Mouse (Mus musculus): ENCODE results near the gene Lrrc8b.
A peak's percentile ranks its signal among the peaks of the same experiment; 100 is the strongest.

Lrrc8b gene

GRCm38 (mm10) chr5:105484247-105484646 is 68.7 kb downstream of the Lrrc8b start:
- DNase-seq: peak in 1 of 2 experiments; percentile 36

GRCm38 (mm10) chr5:105484891-105485290 is 69.3 kb downstream of the Lrrc8b start:
- DNase-seq: peak; percentile 26 to 31

GRCm38 (mm10) chr5:105490211-105490610 is 74.6 kb downstream of the Lrrc8b start:
- peak in 1 of 2 experiments; percentile 21 for DNase-seq

- no peak for DNase-seq
Measured at GRCm38 (mm10) chr5:105491389-105491788, 75.8 kb downstream of the Lrrc8b start.

- peak; percentile 64 to 75 for DNase-seq
Measured at GRCm38 (mm10) chr5:105492367-105493246, 77.0 kb downstream of the Lrrc8b start.

GRCm38 (mm10) chr5:105493377-105493776 is 77.8 kb downstream of the Lrrc8b start:
- DNase-seq: no peak

- no peak for DNase-seq
Measured at GRCm38 (mm10) chr5:105494246-105494917, 78.8 kb downstream of the Lrrc8b start.

- peak in 1 of 2 experiments; percentile 52 for DNase-seq
Measured at GRCm38 (mm10) chr5:105494918-105495901, 79.6 kb downstream of the Lrrc8b start.

- no peak for DNase-seq
Measured at GRCm38 (mm10) chr5:105496133-105496532, 80.6 kb downstream of the Lrrc8b start.

- no peak for DNase-seq
Measured at GRCm38 (mm10) chr5:105496586-105496985, 81.0 kb downstream of the Lrrc8b start.

- DNase-seq: no peak
Measured at GRCm38 (mm10) chr5:105498429-105499000, 82.9 kb downstream of the Lrrc8b start.

- no peak for DNase-seq
Measured at GRCm38 (mm10) chr5:105499396-105499795, 83.8 kb downstream of the Lrrc8b start.

GRCm38 (mm10) chr5:105500132-105501121 is 84.9 kb downstream of the Lrrc8b start:
- DNase-seq: no peak

GRCm38 (mm10) chr5:105501136-105501535 is 85.6 kb downstream of the Lrrc8b start:
- DNase-seq: no peak

GRCm38 (mm10) chr5:105508813-105509212 is 93.2 kb downstream of the Lrrc8b start:
- no peak for DNase-seq

- no peak for DNase-seq
Measured at GRCm38 (mm10) chr5:105512297-105512696, 96.7 kb downstream of the Lrrc8b start.

GRCm38 (mm10) chr5:105515532-105515931 is 100.0 kb downstream of the Lrrc8b start:
- DNase-seq: no peak

- no peak for DNase-seq
Measured at GRCm38 (mm10) chr5:105516290-105516689, 100.7 kb downstream of the Lrrc8b start.

GRCm38 (mm10) chr5:105517992-105518625 is 102.5 kb downstream of the Lrrc8b start:
- DNase-seq: no peak

GRCm38 (mm10) chr5:105518626-105519095 is 103.1 kb downstream of the Lrrc8b start:
- DNase-seq: no peak
